Mouse (Mus musculus): ENCODE measurements around the gene Krt71. TPM values are rescaled to one million over a fixed set of nuclear protein-coding genes. Genes with fewer than 3 reads are reported as not detected.
"Not testable (repeated sequence)": the region's sequence is repeated elsewhere in the genome, so short reads cannot be mapped to it uniquely, and the experiment has no call there.

Krt71 gene
- polyA plus RNA-seq, 2 experiments: 0.03 TPM; not detected in 1

DNA sequence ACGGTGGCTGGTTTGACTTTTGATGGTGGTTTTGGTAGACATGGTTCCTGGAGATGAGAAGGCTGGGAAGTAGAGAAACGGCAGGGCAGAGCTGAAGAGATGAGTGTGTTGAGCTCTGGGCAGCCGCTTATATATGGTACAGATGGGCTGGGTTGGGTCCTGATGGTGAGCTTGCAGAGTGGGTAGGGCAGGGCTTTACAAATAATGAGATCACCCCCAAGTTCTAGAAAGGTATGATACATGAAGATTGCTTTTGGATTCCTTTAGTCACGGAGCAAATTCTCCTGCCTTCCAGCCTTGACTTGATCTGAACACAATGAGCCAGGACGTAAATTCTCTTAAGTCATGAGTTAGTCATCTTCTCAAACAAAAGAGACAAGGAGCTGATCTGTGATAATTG, 48.7 kb downstream of the Krt71 start, which contains the start of gene Krt6a:
Krt6a (minus strand) TSS at position 101 of the 400 bp plus-strand sequence.
- H3K9ac ChIP-seq (ENCODE audit: low read depth, low read length, severe bottlenecking): no peak within 1 kb of the TSS
- WGBS: 71% methylated on average over 5 of the region's 5 CpGs
- H3K9me3 ChIP-seq (ENCODE audit: control insufficient read depth, low read length): no peaks in the 10 kb centered on the region
- no peak within 1 kb of the TSS for H3K4me2 ChIP-seq (replicated peaks; ENCODE audit: low read depth, low read length, severe bottlenecking)
- no peaks in the 10 kb centered on the region for H3K4me1 ChIP-seq (ENCODE audit: control insufficient read depth, insufficient read depth, low read length)
- no peaks in the 10 kb centered on the region for H3K27me3 ChIP-seq (ENCODE audit: control insufficient read depth, insufficient read depth, low read length)
- DNase-seq (ENCODE audit: low spot score): no peak
- no peaks in the 10 kb centered on the region for H3K36me3 ChIP-seq (ENCODE audit: control insufficient read depth, insufficient read depth, low read length)
- no peak within 1 kb of the TSS for H3K27ac ChIP-seq (replicated peaks; ENCODE audit: low read depth, low read length)
- ATAC-seq (ENCODE audit: low FRiP score, low read depth): no peak
- no peak within 1 kb of the TSS for H3K4me3 ChIP-seq (replicated peaks; ENCODE audit: low read length)
- no peak for TF ChIP-seq POLR2A (IDR thresholded peaks at IDR 0.05; ENCODE audit: borderline replicate concordance, extremely low read depth, insufficient read depth, insufficient read length)

DNA sequence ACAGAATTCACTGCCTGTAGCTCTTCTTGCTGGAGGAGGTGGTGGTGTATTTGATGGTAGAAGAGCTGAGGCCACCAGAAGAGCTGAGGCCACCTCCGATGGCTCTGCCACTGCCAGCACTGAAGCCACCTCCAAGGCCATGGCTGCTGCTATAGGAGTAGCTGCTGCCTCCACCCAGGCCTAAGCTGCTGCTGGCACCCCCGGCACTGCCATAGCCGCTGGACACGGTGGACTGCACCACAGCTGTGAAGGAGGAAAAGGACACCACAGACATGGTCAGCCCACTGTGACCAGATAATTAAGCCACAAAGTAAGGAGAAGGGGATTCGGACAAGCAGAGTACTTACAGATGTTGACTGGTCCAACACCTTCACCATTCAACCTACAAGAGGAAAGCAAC, 52.4 kb downstream of the Krt71 start:
- not testable (repeated sequence) for H3K36me3 ChIP-seq (ENCODE audit: control insufficient read depth, insufficient read depth, low read length); H3K4me2 ChIP-seq (replicated peaks; ENCODE audit: low read depth, low read length, severe bottlenecking)
- 89% methylated on average over 5 of the region's 5 CpGs for WGBS

DNA sequence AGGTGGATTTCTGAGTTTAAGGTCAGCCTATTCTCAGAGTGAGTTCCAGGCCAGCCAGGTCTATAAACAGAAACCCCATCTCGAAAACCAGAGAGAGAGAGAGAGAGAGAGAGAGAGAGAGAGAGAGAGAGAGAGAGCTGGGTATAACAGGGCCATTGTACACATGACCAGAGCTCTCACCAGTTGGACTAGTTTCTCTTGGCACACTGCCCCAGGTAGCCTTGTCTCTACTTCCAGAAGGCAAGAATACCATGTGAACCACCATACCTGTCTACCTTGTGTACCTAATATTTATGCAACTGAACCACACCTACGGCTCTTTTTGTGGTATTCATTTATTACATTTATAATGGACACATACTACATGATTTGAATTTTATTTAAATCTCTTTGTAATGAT, 54.7 kb downstream of the Krt71 start:
- H3K27ac ChIP-seq (replicated peaks; ENCODE audit: low read depth, low read length): no peak overlapping the region
- no peaks in the 10 kb centered on the region for H3K36me3 ChIP-seq (ENCODE audit: control insufficient read depth, insufficient read depth, low read length)
- TF ChIP-seq POLR2A (IDR thresholded peaks at IDR 0.05; ENCODE audit: borderline replicate concordance, extremely low read depth, insufficient read depth, insufficient read length): no peak
- no peak overlapping the region for H3K9ac ChIP-seq (ENCODE audit: low read depth, low read length, severe bottlenecking)
- no peaks in the 10 kb centered on the region for H3K9me3 ChIP-seq (ENCODE audit: control insufficient read depth, low read length)
- H3K4me1 ChIP-seq (ENCODE audit: control insufficient read depth, insufficient read depth, low read length): no peaks in the 10 kb centered on the region
- ATAC-seq (ENCODE audit: low FRiP score, low read depth) (no peak), DNase-seq (ENCODE audit: low spot score) (no peak)
- no peak overlapping the region for H3K4me2 ChIP-seq (replicated peaks; ENCODE audit: low read depth, low read length, severe bottlenecking)
- H3K4me3 ChIP-seq (replicated peaks; ENCODE audit: low read length): no peak overlapping the region
- no peaks in the 10 kb centered on the region for H3K27me3 ChIP-seq (ENCODE audit: control insufficient read depth, insufficient read depth, low read length)
- 70% methylated on average over 2 of the region's 2 CpGs for WGBS

More for the DNA sequence above, 52.4 kb downstream of the Krt71 start:
- not testable (repeated sequence) for H3K4me3 ChIP-seq (replicated peaks; ENCODE audit: low read length); H3K27me3 ChIP-seq (ENCODE audit: control insufficient read depth, insufficient read depth, low read length); H3K9ac ChIP-seq (ENCODE audit: low read depth, low read length, severe bottlenecking); H3K9me3 ChIP-seq (ENCODE audit: control insufficient read depth, low read length); H3K4me1 ChIP-seq (ENCODE audit: control insufficient read depth, insufficient read depth, low read length); H3K27ac ChIP-seq (replicated peaks; ENCODE audit: low read depth, low read length); ATAC-seq (ENCODE audit: low FRiP score, low read depth); DNase-seq (ENCODE audit: low spot score)

Small RNA genes within 50 kb of the gene (microRNA-seq; reads per million reads assigned to microRNA genes)
- gene Gm44323 (not detected), gene Gm44342 (not detected)

Other genes starting within 250 kb of the Krt71 start
- gene Gm49425, start 225.8 kb downstream of the Krt71 start, polyA plus RNA-seq (2012; rRNA removed): 0.22 and 0.23 TPM in 2 replicates
- gene Gm49425, start 225.8 kb downstream of the Krt71 start, polyA plus RNA-seq (2014; fragmentation: Nextera tagmentation; extraction: Ambion mirVana): 0.30 and 0.45 TPM in 2 replicates
- gene Krt84, start 210.3 kb downstream of the Krt71 start, polyA plus RNA-seq (2012; rRNA removed): 0.92 and 1.8 TPM in 2 replicates
- 4.8 and 8.1 TPM in 2 replicates for gene Krt84, start 210.3 kb downstream of the Krt71 start, polyA plus RNA-seq (2014; fragmentation: Nextera tagmentation; extraction: Ambion mirVana)
- gene Krt82, start 192.4 kb downstream of the Krt71 start, polyA plus RNA-seq (2012; rRNA removed): not detected in 2 replicates
- not detected in 2 replicates for gene Krt82, start 192.4 kb downstream of the Krt71 start, polyA plus RNA-seq (2014; fragmentation: Nextera tagmentation; extraction: Ambion mirVana)
- gene Krt90, start 180.2 kb downstream of the Krt71 start, polyA plus RNA-seq (2012; rRNA removed): 0.06 and 0.08 TPM in 2 replicates
- 0.07 and 0.10 TPM in 2 replicates for gene Krt90, start 180.2 kb downstream of the Krt71 start, polyA plus RNA-seq (2014; fragmentation: Nextera tagmentation; extraction: Ambion mirVana)
- gene Krt75, start 169.2 kb downstream of the Krt71 start, polyA plus RNA-seq (2012; rRNA removed): 0.52 and 0.70 TPM in 2 replicates
- gene Krt75, start 169.2 kb downstream of the Krt71 start, polyA plus RNA-seq (2014; fragmentation: Nextera tagmentation; extraction: Ambion mirVana): 0.93 and 0.96 TPM in 2 replicates
- not detected in 2 replicates for gene Gm5414, start 114.9 kb downstream of the Krt71 start, polyA plus RNA-seq (2012; rRNA removed)
- not detected in 2 replicates for gene Gm5414, start 114.9 kb downstream of the Krt71 start, polyA plus RNA-seq (2014; fragmentation: Nextera tagmentation; extraction: Ambion mirVana)
- gene Gm5478, start 95.7 kb downstream of the Krt71 start, polyA plus RNA-seq (2012; rRNA removed): not detected in 2 replicates
- gene Gm5478, start 95.7 kb downstream of the Krt71 start, polyA plus RNA-seq (2014; fragmentation: Nextera tagmentation; extraction: Ambion mirVana): not detected in 2 replicates
- not detected in 2 replicates for gene Krt6b, start 62.8 kb downstream of the Krt71 start, polyA plus RNA-seq (2012; rRNA removed)
- not detected in 2 replicates for gene Krt6b, start 62.8 kb downstream of the Krt71 start, polyA plus RNA-seq (2014; fragmentation: Nextera tagmentation; extraction: Ambion mirVana)
- gene Krt6a, start 48.8 kb downstream of the Krt71 start, polyA plus RNA-seq (2012; rRNA removed): 5.0 and 8.0 TPM in 2 replicates
- gene Krt6a, start 48.8 kb downstream of the Krt71 start, polyA plus RNA-seq (2014; fragmentation: Nextera tagmentation; extraction: Ambion mirVana): 14.0 and 26.5 TPM in 2 replicates
- 322 and 422 TPM in 2 replicates for gene Krt5, start 30.2 kb downstream of the Krt71 start, polyA plus RNA-seq (2012; rRNA removed)
- gene Krt5, start 30.2 kb downstream of the Krt71 start, polyA plus RNA-seq (2014; fragmentation: Nextera tagmentation; extraction: Ambion mirVana): 204 and 215 TPM in 2 replicates
- 0.15 and 0.36 TPM in 2 replicates for gene Krt72, start 43.4 kb upstream of the Krt71 start, polyA plus RNA-seq (2012; rRNA removed)
- gene Krt72, start 43.4 kb upstream of the Krt71 start, polyA plus RNA-seq (2014; fragmentation: Nextera tagmentation; extraction: Ambion mirVana): 0.40 and 1.0 TPM in 2 replicates
- gene Krt73, start 59.2 kb upstream of the Krt71 start, polyA plus RNA-seq (2012; rRNA removed): 0.03 and 0.04 TPM in 2 replicates
- gene Krt73, start 59.2 kb upstream of the Krt71 start, polyA plus RNA-seq (2014; fragmentation: Nextera tagmentation; extraction: Ambion mirVana): not detected in 2 replicates
- gene Krt2, start 75.1 kb upstream of the Krt71 start, polyA plus RNA-seq (2012; rRNA removed): 0.37 and 0.45 TPM in 2 replicates
- gene Krt2, start 75.1 kb upstream of the Krt71 start, polyA plus RNA-seq (2014; fragmentation: Nextera tagmentation; extraction: Ambion mirVana): 0.34 and 0.46 TPM in 2 replicates
- gene Krt1, start 107.7 kb upstream of the Krt71 start, polyA plus RNA-seq (2012; rRNA removed): 149 and 235 TPM in 2 replicates
- 167 and 206 TPM in 2 replicates for gene Krt1, start 107.7 kb upstream of the Krt71 start, polyA plus RNA-seq (2014; fragmentation: Nextera tagmentation; extraction: Ambion mirVana)
- 10.0 and 19.9 TPM in 2 replicates for gene Krt77, start 126.6 kb upstream of the Krt71 start, polyA plus RNA-seq (2012; rRNA removed)
- gene Krt77, start 126.6 kb upstream of the Krt71 start, polyA plus RNA-seq (2014; fragmentation: Nextera tagmentation; extraction: Ambion mirVana): 16.4 and 32.8 TPM in 2 replicates
- not detected in 2 replicates for gene Krt76, start 149.8 kb upstream of the Krt71 start, polyA plus RNA-seq (2012; rRNA removed)
- 0.08 TPM in 1 of 2 replicates, not detected in the other for gene Krt76, start 149.8 kb upstream of the Krt71 start, polyA plus RNA-seq (2014; fragmentation: Nextera tagmentation; extraction: Ambion mirVana)
- 27.0 and 51.0 TPM in 2 replicates for gene Krt4, start 181.6 kb upstream of the Krt71 start, polyA plus RNA-seq (2012; rRNA removed)
- 180 and 268 TPM in 2 replicates for gene Krt4, start 181.6 kb upstream of the Krt71 start, polyA plus RNA-seq (2014; fragmentation: Nextera tagmentation; extraction: Ambion mirVana)
- gene Krt79, start 197.2 kb upstream of the Krt71 start, polyA plus RNA-seq (2012; rRNA removed): 0.18 and 0.23 TPM in 2 replicates
- gene Krt79, start 197.2 kb upstream of the Krt71 start, polyA plus RNA-seq (2014; fragmentation: Nextera tagmentation; extraction: Ambion mirVana): 0.29 and 0.51 TPM in 2 replicates
- 0.04 and 0.09 TPM in 2 replicates for gene Krt78, start 211.2 kb upstream of the Krt71 start, polyA plus RNA-seq (2012; rRNA removed)
- gene Krt78, start 211.2 kb upstream of the Krt71 start, polyA plus RNA-seq (2014; fragmentation: Nextera tagmentation; extraction: Ambion mirVana): 0.08 and 0.22 TPM in 2 replicates